Mouse (Mus musculus): ENCODE results near the gene Gm28551. TPM values are rescaled to one million over a fixed set of nuclear protein-coding genes. Genes with fewer than 3 reads are reported as not detected.
A peak's percentile ranks its signal among the peaks of the same experiment; 100 is the strongest.

Gm28551 gene
- polyA plus RNA-seq, 1 experiment from 2014 or later: 0.44 TPM

DNA sequence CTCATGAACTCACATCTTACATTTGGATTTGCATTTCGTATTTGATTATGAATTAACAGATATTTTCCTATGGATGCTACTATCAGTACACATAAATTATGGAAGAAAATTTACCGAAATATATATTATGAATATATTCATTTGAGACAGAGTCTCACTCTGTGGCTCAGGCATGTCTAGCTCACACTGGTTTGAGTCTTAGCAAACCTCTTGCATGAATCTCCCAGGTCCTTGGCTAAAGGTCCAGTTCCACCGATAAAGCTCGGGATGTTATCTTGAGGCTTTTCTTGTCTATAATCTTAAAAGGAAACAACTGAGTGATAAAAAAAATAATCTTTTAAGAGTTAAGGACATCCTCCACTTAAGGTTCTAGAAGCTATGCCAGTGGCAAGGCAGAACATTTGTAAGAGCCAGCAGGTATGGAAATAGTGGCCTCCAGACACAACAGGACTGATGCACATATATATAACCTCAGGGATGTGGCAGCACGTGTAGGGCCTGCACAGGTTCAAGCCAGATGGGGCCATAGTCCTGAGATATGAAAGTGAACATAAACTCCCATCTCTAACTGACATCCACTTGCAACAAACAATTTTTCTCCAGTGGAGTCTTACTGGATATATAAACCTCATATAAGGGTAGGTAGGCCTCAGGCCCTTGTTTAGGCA lies 27.5 kb downstream of the Gm28551 start:
- Histone ChIP-seq H3K36me3 (0 out of 2 replicates have a peak, but pooled peaks cover 2% of the 10 kb centered on the region), H3K4me2 (replicated peaks) (no peak overlapping the region), H3K27ac (no peak overlapping the region), H3K27me3 (replicated peaks) (no peaks in the 10 kb centered on the region), H3K9me3 (no peaks in the 10 kb centered on the region), H3K9ac (no peak overlapping the region), H3K4me1 (replicated peaks) (no peaks in the 10 kb centered on the region), H3K4me3 (replicated peaks) (no peak overlapping the region)
- 83% methylated on average over 5 of the region's 5 CpGs for WGBS
- ATAC-seq: peak; percentile 55; the same call in 1 of the 2 replicates

DNA sequence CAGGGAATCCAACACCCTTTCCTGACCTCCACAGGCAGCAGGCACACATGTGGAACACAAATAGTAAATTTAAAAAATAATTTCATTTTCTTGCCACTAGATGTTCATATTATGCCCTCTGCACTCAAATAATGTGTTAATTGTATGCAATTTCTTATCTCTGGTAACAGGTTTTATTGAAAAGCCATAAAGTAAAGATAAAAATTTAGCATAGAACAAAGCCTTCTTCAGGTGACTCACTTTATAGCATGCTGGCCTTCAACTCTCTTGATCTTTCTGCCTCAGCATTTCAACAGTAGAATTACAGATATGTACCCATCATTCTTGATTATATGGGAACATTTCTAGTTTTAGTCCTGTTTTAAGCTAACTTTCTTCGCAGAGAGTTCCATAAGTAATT lies 28.2 kb downstream of the Gm28551 start:
- no peak overlapping the region for H3K4me2 ChIP-seq (replicated peaks)
- H3K27me3 ChIP-seq (replicated peaks): no peaks in the 10 kb centered on the region
- no peak overlapping the region for H3K27ac ChIP-seq
- H3K4me1 ChIP-seq (replicated peaks): no peaks in the 10 kb centered on the region
- H3K9me3 ChIP-seq: no peaks in the 10 kb centered on the region
- 77% methylated on average over 1 of the region's 1 CpGs for WGBS
- H3K36me3 ChIP-seq: 0 out of 2 replicates have a peak, but pooled peaks cover 2% of the 10 kb centered on the region
- no peak overlapping the region for H3K4me3 ChIP-seq (replicated peaks)
- ATAC-seq: peak; percentile 66
- H3K9ac ChIP-seq: no peak overlapping the region

DNA sequence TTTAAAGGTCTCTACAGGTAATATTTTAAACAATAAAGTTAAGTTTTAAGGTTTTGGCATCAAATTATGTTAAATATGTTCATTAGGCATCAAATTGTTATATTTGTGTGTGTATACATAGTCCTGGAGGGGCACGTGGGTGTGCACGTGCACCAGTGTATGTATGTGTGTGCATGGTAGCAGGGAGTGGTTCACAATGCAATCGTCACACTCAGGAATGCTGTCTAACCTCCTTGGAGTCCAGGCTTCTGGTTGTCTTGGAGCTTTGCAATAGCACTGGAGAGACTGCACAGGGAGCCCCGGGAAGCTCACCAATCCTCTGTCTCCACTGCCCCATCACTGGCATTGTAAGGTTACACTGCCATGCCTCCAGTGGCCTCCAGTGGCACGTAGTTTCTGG lies 29.2 kb downstream of the Gm28551 start:
- WGBS: 78% methylated on average over 5 of the region's 5 CpGs
- Histone ChIP-seq H3K27ac (no peak overlapping the region), H3K4me3 (replicated peaks) (no peak overlapping the region), H3K4me1 (replicated peaks) (no peaks in the 10 kb centered on the region), H3K9me3 (no peaks in the 10 kb centered on the region), H3K27me3 (replicated peaks) (no peaks in the 10 kb centered on the region), H3K36me3 (0 out of 2 replicates have a peak, but pooled peaks cover 2% of the 10 kb centered on the region), H3K9ac (no peak overlapping the region), H3K4me2 (replicated peaks) (no peak overlapping the region)
- peak; percentile 76; the same call in 1 of the 2 replicates for ATAC-seq

DNA sequence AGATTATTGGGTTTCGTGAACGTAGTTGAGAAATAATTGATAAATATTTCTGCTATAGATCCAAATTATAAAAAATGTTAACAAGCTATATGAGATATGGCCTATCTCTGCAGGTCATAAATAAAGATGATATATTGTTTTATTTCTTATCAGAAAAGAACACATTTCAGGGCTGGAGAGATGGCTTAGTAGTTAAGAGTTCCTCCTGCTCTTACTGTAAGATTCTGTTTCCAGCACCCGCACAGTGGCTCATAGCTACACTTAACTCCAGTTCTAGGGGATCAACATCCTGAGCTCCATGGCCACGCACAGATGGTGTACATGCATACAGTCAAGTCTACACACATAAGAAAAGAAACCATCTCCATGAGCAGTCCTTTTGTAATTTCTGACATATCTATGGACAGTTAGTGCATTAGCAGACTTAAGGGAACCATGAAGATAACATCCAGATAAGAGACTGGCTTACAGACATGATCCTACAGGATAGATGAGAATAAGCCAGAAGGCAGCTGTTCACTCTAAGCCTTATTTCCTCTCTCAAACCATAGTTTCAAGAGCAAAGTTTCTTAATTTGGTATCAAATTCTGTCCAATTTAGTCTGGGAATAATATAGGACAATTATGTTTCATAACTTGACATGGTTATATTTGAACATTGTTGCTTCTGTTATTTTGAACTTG lies 30.7 kb downstream of the Gm28551 start:
- Histone ChIP-seq H3K36me3 (0 out of 2 replicates have a peak, but pooled peaks cover 2% of the 10 kb centered on the region), H3K4me1 (replicated peaks) (no peaks in the 10 kb centered on the region)

DNA sequence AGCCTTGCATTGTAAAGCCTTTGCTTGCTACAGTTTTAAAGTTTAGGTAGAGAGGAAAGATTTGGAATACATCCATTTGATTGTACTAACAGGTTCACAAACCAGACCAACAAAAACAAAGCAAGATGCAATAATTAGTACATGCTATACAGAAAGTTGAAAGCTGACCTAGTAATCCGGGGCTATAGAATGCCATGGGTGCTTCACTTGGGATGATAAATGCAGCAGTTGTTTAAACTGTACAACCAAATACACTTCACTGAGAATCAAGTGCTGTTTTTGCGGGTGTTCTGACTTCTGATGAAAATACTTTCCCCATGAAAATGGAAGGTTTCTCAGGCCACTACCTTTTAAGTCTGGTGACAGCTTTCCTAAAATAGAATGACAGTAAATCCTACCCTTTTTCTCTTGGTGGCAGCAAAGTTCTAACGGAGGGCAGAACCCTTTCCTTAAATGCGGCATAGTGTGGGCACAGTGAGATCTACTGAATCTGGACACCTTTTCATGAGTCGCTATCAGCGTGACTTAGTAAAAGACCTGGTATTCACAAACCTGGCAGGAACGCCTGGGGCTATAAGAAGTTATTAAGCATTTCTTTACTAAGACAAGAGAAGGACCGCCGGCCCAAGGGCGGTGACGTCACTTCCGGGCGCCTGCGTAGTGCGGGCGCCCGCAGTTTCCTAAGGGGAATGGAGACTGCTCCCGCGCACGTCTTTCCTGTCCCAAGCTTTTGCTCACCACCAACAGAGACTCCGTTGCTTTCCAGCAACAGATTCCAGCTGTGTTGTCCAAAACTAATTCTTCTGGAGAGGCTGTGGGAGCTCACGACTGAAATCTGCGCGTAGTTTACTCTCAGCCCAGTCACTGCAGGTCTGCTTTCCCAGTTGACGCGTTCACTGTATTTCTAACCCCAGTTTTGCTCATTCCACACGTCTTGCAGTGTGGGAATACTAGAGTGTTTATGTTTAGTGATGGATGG lies 39.2 kb downstream of the Gm28551 start, which contains the start of gene Osgepl1:
Gene Osgepl1 (plus strand): TSS at position 636 of the 979 bp plus-strand sequence.
- Histone ChIP-seq H3K36me3 (no peaks in the 10 kb centered on the region), H3K27ac (peak within 1 kb of the TSS; percentile 78), H3K4me3 (replicated peaks) (peak within 1 kb of the TSS; percentile 47), H3K4me2 (replicated peaks) (peak within 1 kb of the TSS; percentile 68), H3K27me3 (replicated peaks) (no peaks in the 10 kb centered on the region), H3K9ac (peak within 1 kb of the TSS; percentile 54), H3K9me3 (no peaks in the 10 kb centered on the region), H3K4me1 (replicated peaks) (no peaks in the 10 kb centered on the region)
- peak; percentile 99 for ATAC-seq
- 2% methylated on average over 27 of the region's 27 CpGs for WGBS

More for the DNA sequence above, 30.7 kb downstream of the Gm28551 start:
- H3K27ac ChIP-seq: no peak overlapping the region
- H3K4me2 ChIP-seq (replicated peaks): no peak overlapping the region
- WGBS: 91% methylated on average over 4 of the region's 4 CpGs
- no peak overlapping the region for H3K9ac ChIP-seq
- no peaks in the 10 kb centered on the region for H3K9me3 ChIP-seq
- H3K27me3 ChIP-seq (replicated peaks): no peaks in the 10 kb centered on the region
- no peak overlapping the region for H3K4me3 ChIP-seq (replicated peaks)
- ATAC-seq: no peak

DNA sequence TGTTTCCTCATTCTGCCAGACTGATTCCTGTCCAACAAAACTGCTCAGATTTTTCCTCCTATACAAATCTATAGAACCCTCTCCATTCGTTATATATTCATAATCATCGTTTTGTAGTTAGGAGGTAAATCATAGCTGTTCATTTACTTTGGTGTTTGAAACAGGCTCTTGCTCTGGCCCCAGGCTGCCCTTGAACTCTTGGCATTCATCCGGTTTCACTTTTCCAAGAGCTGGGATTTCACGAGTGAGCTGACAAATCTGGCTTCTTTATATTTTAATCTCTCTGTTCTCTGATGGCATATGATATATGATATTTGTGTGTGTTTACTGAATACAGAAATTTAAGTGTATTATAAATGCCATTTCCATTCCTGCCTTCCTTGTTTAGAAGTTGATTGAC lies 52.0 kb downstream of the Gm28551 start:
- Histone ChIP-seq H3K9ac (no peak overlapping the region), H3K9me3 (no peaks in the 10 kb centered on the region), H3K27me3 (replicated peaks) (no peaks in the 10 kb centered on the region), H3K27ac (no peak overlapping the region), H3K4me3 (replicated peaks) (no peak overlapping the region), H3K36me3 (no peaks in the 10 kb centered on the region), H3K4me2 (replicated peaks) (no peak overlapping the region), H3K4me1 (replicated peaks) (no peaks in the 10 kb centered on the region)
- no peak for ATAC-seq
- WGBS: 92% methylated on average over 4 of the region's 4 CpGs

DNA sequence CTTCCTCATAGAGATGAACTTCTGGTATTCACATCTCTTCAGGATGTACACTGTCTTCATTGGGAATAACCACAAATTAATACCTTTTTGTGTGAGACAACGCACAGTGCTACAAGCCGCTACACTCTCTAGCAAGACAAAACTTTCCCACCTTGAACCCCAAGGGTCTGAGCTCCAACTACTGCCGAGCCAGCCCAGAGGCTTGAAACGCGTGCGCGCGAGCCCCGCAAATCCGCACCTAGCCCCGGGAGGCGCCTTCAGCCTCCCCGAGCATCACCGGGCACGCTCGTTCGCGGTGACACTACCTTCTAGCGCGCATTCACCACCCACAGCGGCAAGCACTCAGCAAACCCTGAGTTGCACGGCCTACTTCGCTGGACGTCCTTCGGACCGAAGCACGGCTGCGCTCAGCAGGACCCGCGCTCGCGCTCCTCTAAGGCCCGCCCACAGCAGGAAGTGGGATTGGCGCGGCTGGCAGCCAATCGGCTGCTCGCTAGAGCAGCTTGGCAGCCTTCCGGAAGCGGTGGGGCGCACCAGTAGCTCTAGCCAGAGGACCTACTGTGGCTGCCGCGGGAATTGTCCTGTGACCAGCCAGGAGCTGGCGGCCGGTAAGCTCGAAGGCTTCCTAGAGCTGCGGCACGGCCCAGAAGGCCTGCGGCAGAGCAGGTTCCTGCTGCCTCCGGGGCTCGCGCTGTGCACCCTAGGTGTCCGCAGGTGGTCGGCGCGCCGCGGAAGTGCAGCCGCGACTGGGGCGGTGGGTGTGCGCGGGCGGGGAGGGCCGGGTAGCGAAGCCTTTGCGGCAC lies 55.7 kb downstream of the Gm28551 start, which contains the start of the genes Pms1, Ormdl1 and Gm28778:
Gene Pms1 (minus strand): TSS at position 438 of the 803 bp plus-strand sequence.
Gene Ormdl1 (plus strand): TSS at position 515 of the 803 bp plus-strand sequence.
Gene Gm28778 (plus strand): TSS at position 531 of the 803 bp plus-strand sequence.
- H3K4me1 ChIP-seq (replicated peaks): no peaks in the 10 kb centered on the region
- peak within 1 kb of the TSS; percentile 92 for H3K9ac ChIP-seq
- under 1% methylated on average over 64 of the region's 66 CpGs for WGBS
- no peaks in the 10 kb centered on the region for H3K9me3 ChIP-seq
- H3K36me3 ChIP-seq: no peaks in the 10 kb centered on the region
- peak within 1 kb of the TSS; percentile 86 for H3K4me3 ChIP-seq (replicated peaks)
- H3K27ac ChIP-seq: peak within 1 kb of the TSS; percentile 94
- H3K27me3 ChIP-seq (replicated peaks): no peaks in the 10 kb centered on the region
- peak within 1 kb of the TSS; percentile 73 for H3K4me2 ChIP-seq (replicated peaks)
- ATAC-seq: peak; percentile 100

DNA sequence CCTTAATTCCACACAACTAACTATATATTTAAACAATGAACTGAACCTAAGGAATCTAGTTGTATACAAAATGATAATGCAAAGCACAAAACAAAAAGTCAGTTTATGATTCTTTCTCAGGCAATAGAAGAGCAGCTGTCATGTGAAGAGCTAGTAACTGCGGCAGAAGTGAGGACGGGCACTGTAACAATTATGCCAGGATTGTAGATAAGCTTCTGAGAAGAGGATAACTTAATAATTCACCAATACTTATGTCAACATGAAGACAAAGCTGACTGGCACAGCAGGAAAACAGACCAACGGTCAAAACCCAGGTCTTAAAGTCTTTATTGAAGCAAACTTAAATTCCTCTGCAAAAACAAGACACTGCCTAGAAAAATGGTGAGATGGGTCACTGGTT lies 61.3 kb downstream of the Gm28551 start:
- Histone ChIP-seq H3K9me3 (no peaks in the 10 kb centered on the region), H3K4me3 (replicated peaks) (no peak overlapping the region), H3K27me3 (replicated peaks) (no peaks in the 10 kb centered on the region), H3K36me3 (no peaks in the 10 kb centered on the region), H3K4me2 (replicated peaks) (no peak overlapping the region), H3K9ac (no peak overlapping the region), H3K4me1 (replicated peaks) (no peaks in the 10 kb centered on the region), H3K27ac (no peak overlapping the region)
- 66% methylated on average over 3 of the region's 3 CpGs for WGBS
- ATAC-seq: 0 out of 2 replicates have a peak, but pooled peaks have one; percentile 31

Other genes starting within 250 kb of the Gm28551 start
- not detected in 2 replicates for gene 1700019A02Rik, start 165.0 kb downstream of the Gm28551 start, polyA plus RNA-seq (2015; fragmentation: Nextera tagmentation; extraction: Ambion mirVana)
- 11.6 and 16.0 TPM in 2 replicates for gene Pms1, start 55.6 kb downstream of the Gm28551 start, polyA plus RNA-seq (2015; fragmentation: Nextera tagmentation; extraction: Ambion mirVana)
- 50.3 and 50.5 TPM in 2 replicates for gene Ormdl1, start 55.6 kb downstream of the Gm28551 start, polyA plus RNA-seq (2015; fragmentation: Nextera tagmentation; extraction: Ambion mirVana)
- gene Gm28778, start 55.6 kb downstream of the Gm28551 start, polyA plus RNA-seq (2015; fragmentation: Nextera tagmentation; extraction: Ambion mirVana): not detected in 2 replicates
- 25.5 and 28.2 TPM in 2 replicates for gene Osgepl1, start 39.0 kb downstream of the Gm28551 start, polyA plus RNA-seq (2015; fragmentation: Nextera tagmentation; extraction: Ambion mirVana)
- gene Asdurf, start within 50 bp of the Gm28551 start, polyA plus RNA-seq (2015; fragmentation: Nextera tagmentation; extraction: Ambion mirVana): 8.1 and 13.7 TPM in 2 replicates
- 64.9 and 74.0 TPM in 2 replicates for gene Asnsd1, start 85 bp upstream of the Gm28551 start, polyA plus RNA-seq (2015; fragmentation: Nextera tagmentation; extraction: Ambion mirVana)

Measured in intestine, embryonic 15.5 days (tissue).